Mouse (Mus musculus) brain, embryonic 14.5 days (tissue): ENCODE measurements around the gene 2810006K23Rik.

Source experiments
- CTCF ChIP-seq: fragments of 200-500 bp; IDR thresholded peaks from 2 replicates; pipeline ENCODE4 v1.5.1; 2012; ENCODE audit warnings: inconsistent platforms, mild to moderate bottlenecking, moderate library complexity, borderline replicate concordance; ENCODE audit not compliant: insufficient read depth, insufficient read length; ENCODE audit errors: extremely low read depth
- POLR2A ChIP-seq: fragments of 200-500 bp; IDR thresholded peaks from 2 replicates; pipeline ENCODE4 v1.6.1; 2012; ENCODE audit warnings: mild to moderate bottlenecking, inconsistent platforms, borderline replicate concordance; ENCODE audit not compliant: poor library complexity, insufficient read depth, insufficient read length, severe bottlenecking; ENCODE audit errors: extremely low read depth

DNA sequence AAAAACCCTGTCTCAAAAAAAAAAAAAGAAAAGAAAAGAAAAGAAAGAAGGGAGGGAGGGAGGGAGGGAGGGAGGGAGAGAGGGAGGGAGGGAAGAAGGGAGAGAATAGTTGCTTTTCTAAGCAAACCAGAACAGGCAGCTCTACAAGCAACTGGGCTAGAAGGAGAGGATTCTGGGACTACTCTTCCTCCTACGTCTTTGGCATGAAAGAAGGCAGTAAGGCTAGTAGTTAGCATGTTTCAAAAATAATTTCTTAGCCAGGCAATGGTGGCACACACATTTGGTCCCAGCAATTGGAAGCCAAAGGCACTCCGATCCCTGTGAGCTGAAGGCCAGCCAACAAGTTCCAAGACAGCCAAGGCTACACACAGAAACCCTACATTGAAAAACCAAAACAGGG is 37.9 kb downstream of the 2810006K23Rik start:
- TF ChIP-seq CTCF: no peak
- TF ChIP-seq POLR2A: no peak
